Mouse (Mus musculus): ENCODE results near the gene Ttc9c.

The Ttc9c gene

GRCm38 (mm10) chr19:8830664-8831063, 11.5 kb upstream of the Ttc9c start:
- DNase-seq (ENCODE audit: low spot score in 2 of 2), result no peak

- DNase-seq (ENCODE audit: low spot score in 2 of 2), result no peak
Observed at GRCm38 (mm10) chr19:8829660-8830059, 10.5 kb upstream of the Ttc9c start, which contains the start of gene AC129217.1. Gene AC129217.1, plus strand, starts transcription at chr19:8829773.

- DNase-seq (ENCODE audit: low spot score in 2 of 2), result no peak
Observed at GRCm38 (mm10) chr19:8822696-8823095, 3.6 kb upstream of the Ttc9c start.

GRCm38 (mm10) chr19:8821146-8821545, 2.0 kb upstream of the Ttc9c start:
- DNase-seq (ENCODE audit: low spot score in 2 of 2), result no peak

- DNase-seq (ENCODE audit: low spot score in 2 of 2), result no peak
Observed at GRCm38 (mm10) chr19:8820424-8820956, 1.4 kb upstream of the Ttc9c start.

GRCm38 (mm10) chr19:8819596-8820423, 677 bp upstream of the Ttc9c start, which contains the start of gene Hnrnpul2:
Gene Hnrnpul2, plus strand, starts transcription at chr19:8820010.
- DNase-seq (ENCODE audit: low spot score in 2 of 2), result peak; percentile 98

- no peak for DNase-seq (ENCODE audit: low spot score in 2 of 2)
Observed at GRCm38 (mm10) chr19:8818301-8818798, 783 bp downstream of the Ttc9c start.

GRCm38 (mm10) chr19:8817001-8817400, 2.1 kb downstream of the Ttc9c start:
- DNase-seq (ENCODE audit: low spot score in 2 of 2), result no peak

GRCm38 (mm10) chr19:8815812-8816211, 3.3 kb downstream of the Ttc9c start:
- no peak for DNase-seq (ENCODE audit: low spot score in 2 of 2)

GRCm38 (mm10) chr19:8806810-8807209, 12.3 kb downstream of the Ttc9c start:
- no peak for DNase-seq (ENCODE audit: low spot score in 2 of 2)

- DNase-seq (ENCODE audit: low spot score in 2 of 2), result peak in 1 of 2 experiments; percentile 23
Observed at GRCm38 (mm10) chr19:8803879-8804660, 15.1 kb downstream of the Ttc9c start.

- no peak for DNase-seq (ENCODE audit: low spot score in 2 of 2)
Observed at GRCm38 (mm10) chr19:8803204-8803780, 15.8 kb downstream of the Ttc9c start.

GRCm38 (mm10) chr19:8802130-8802821, 16.9 kb downstream of the Ttc9c start, which contains the start of gene Zbtb3:
Gene Zbtb3, plus strand, starts transcription at chr19:8802555.
- peak; percentile 91 to 93 for DNase-seq (ENCODE audit: low spot score in 2 of 2)

- DNase-seq (ENCODE audit: low spot score in 2 of 2), result no peak
Observed at GRCm38 (mm10) chr19:8798947-8799315, 20.2 kb downstream of the Ttc9c start.

GRCm38 (mm10) chr19:8798264-8798946, 20.7 kb downstream of the Ttc9c start, which contains the start of gene Polr2g:
Gene Polr2g, minus strand, starts transcription at chr19:8798577.
- DNase-seq (ENCODE audit: low spot score in 2 of 2), result peak; percentile 80 to 89

GRCm38 (mm10) chr19:8790171-8790570, 29.0 kb downstream of the Ttc9c start:
- DNase-seq (ENCODE audit: low spot score in 2 of 2), result no peak

- no peak for DNase-seq (ENCODE audit: low spot score in 2 of 2)
Observed at GRCm38 (mm10) chr19:8789171-8789570, 30.0 kb downstream of the Ttc9c start.

- no peak for DNase-seq (ENCODE audit: low spot score in 2 of 2)
Observed at GRCm38 (mm10) chr19:8788521-8788920, 30.6 kb downstream of the Ttc9c start.

GRCm38 (mm10) chr19:8786008-8786781, 32.9 kb downstream of the Ttc9c start, which contains the start of gene Taf6l:
Gene Taf6l, minus strand, starts transcription at chr19:8786417.
- peak; percentile 88 to 92 for DNase-seq (ENCODE audit: low spot score in 2 of 2)

Measured in natural killer cell, adult 2 months (primary cell).